ENCODE assay signal across 8 mouse cellular contexts in the genomic region with DNA sequence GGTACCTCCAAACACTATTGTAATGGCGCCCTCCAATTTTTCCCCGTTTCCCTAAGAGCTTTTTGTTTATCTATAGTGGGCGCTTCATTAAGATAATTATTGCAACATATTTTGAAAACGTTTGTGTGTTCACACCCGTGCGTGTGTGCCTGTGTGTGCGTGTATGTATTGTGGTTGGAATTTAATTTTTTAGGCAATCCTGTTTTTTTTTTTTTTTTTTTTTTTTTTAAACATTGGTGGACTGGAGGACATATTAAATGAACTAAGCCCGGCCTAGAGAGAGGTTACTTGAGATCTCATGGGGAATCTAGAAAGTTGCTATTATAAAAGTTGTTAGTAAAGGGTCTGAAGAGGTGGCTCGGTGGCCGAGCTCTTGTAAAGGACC. TPM values are rescaled to one million over a fixed set of nuclear protein-coding genes. Genes with fewer than 3 reads are reported as not detected.
A peak's percentile ranks its signal among the peaks of the same experiment; 100 is the strongest.
DNase-seq lines count a peak whose midpoint lies in the region; ATAC-seq and TF ChIP-seq lines count a peak whose summit lies in the region.

No protein-coding gene starts in this region.

- H3K36me3 ChIP-seq in heart, postnatal 0 days (replicated peaks; ENCODE audit: control insufficient read depth, insufficient read depth, low read length) = peaks cover 29% of the 10 kb centered on the region; the same call in 1 of the 2 replicates
- peaks cover 18% of the 10 kb centered on the region for H3K36me3 ChIP-seq in hindbrain, embryonic 12.5 days
- H3K36me3 ChIP-seq in midbrain, embryonic 12.5 days = peaks cover 33% of the 10 kb centered on the region

- peaks cover 19% of the 10 kb centered on the region for H3K4me1 ChIP-seq in heart, postnatal 0 days (ENCODE audit: control insufficient read depth, insufficient read depth)
- H3K4me1 ChIP-seq in bone marrow macrophage, adult 2 months (ENCODE audit: control insufficient read depth, insufficient read depth, low read length) = 0 out of 2 replicates have a peak, but pooled peaks cover 2% of the 10 kb centered on the region
- H3K4me1 ChIP-seq in hindbrain, embryonic 12.5 days = peaks cover 36% of the 10 kb centered on the region
- H3K4me1 ChIP-seq in midbrain, embryonic 12.5 days = peaks cover 37% of the 10 kb centered on the region

- H3K4me2 ChIP-seq in heart, postnatal 0 days (ENCODE audit: low read depth, low read length) = peak overlapping the region; percentile 80
- peak overlapping the region; percentile 93 for H3K4me2 ChIP-seq in hindbrain, embryonic 12.5 days (replicated peaks)
- peak overlapping the region; percentile 95 for H3K4me2 ChIP-seq in midbrain, embryonic 12.5 days (replicated peaks)

- WGBS in heart, postnatal 0 days = 6% methylated on average over 10 of the region's 10 CpGs
- WGBS in hindbrain, embryonic 12.5 days = 12% methylated on average over 10 of the region's 10 CpGs
- 8% methylated on average over 10 of the region's 10 CpGs for WGBS in midbrain, embryonic 12.5 days

- intact Hi-C loops in heart, postnatal 36 days (cut with DNase I) = loop anchor here (5.0 kb wide), 1 partner anchor 131 kb away; the partner anchor contains the start of gene Rfx7

- H3K9ac ChIP-seq in heart, postnatal 0 days (replicated peaks; ENCODE audit: low read depth, low read length) = peak overlapping the region; percentile 100
- H3K9ac ChIP-seq in hindbrain, embryonic 12.5 days = peak overlapping the region; percentile 100
- peak overlapping the region; percentile 100 for H3K9ac ChIP-seq in midbrain, embryonic 12.5 days (replicated peaks)

- H3K27ac ChIP-seq in heart, postnatal 0 days (ENCODE audit: low read depth) = peak overlapping the region; percentile 100
- H3K27ac ChIP-seq in bone marrow macrophage, adult 2 months (ENCODE audit: insufficient read depth, low read depth, low read length) = no peak overlapping the region
- H3K27ac ChIP-seq in hindbrain, embryonic 12.5 days = peak overlapping the region; percentile 99
- H3K27ac ChIP-seq in midbrain, embryonic 12.5 days (replicated peaks) = peak overlapping the region; percentile 99

- no peak for TF ChIP-seq EP300 in heart, postnatal 0 days (IDR thresholded peaks at IDR 0.05; ENCODE audit: low read depth)

- TF ChIP-seq POLR2A in bone marrow macrophage, adult 2 months (IDR thresholded peaks at IDR 0.05; ENCODE audit: borderline replicate concordance, low read depth, low read length) = no peak

- H3K27me3 ChIP-seq in heart, postnatal 0 days (ENCODE audit: control insufficient read depth, insufficient read depth, low read length) = no peaks in the 10 kb centered on the region
- H3K27me3 ChIP-seq in hindbrain, embryonic 12.5 days = no peaks in the 10 kb centered on the region
- H3K27me3 ChIP-seq in midbrain, embryonic 12.5 days = no peaks in the 10 kb centered on the region

- DNase-seq in heart, postnatal 0 days (ENCODE audit: low spot score) = no peak
- DNase-seq in heart, postnatal 36 days = no peak
- DNase-seq in cerebellum, adult 18-20 months = no peak
- DNase-seq in adrenal gland, postnatal 4 days (ENCODE audit: low spot score in 2 of 2) = no peak
- no peak for DNase-seq in layer of hippocampus, postnatal 25 days (ENCODE audit: extremely low spot score in 1 of 2, low spot score in 1 of 2)

- no peak for ATAC-seq in heart, postnatal 0 days (ENCODE audit: insufficient read depth, low read depth)
- no peak for ATAC-seq in hindbrain, embryonic 12.5 days (ENCODE audit: low FRiP score)
- no peak for ATAC-seq in midbrain, embryonic 12.5 days (ENCODE audit: low FRiP score, low read depth)

- peak overlapping the region; percentile 99 for H3K4me3 ChIP-seq in heart, postnatal 0 days (ENCODE audit: low read depth, low read length)
- peak overlapping the region; percentile 85; the same call in 1 of the 2 replicates for H3K4me3 ChIP-seq in bone marrow macrophage, adult 2 months (ENCODE audit: insufficient read depth, low read length)
- peak overlapping the region; percentile 96 for H3K4me3 ChIP-seq in hindbrain, embryonic 12.5 days
- peak overlapping the region; percentile 97 for H3K4me3 ChIP-seq in midbrain, embryonic 12.5 days

- no peak for TF ChIP-seq CTCF in heart, postnatal 0 days (IDR thresholded peaks at IDR 0.05; ENCODE audit: low read depth)
- no peak for TF ChIP-seq CTCF in bone marrow macrophage, adult 2 months (IDR thresholded peaks at IDR 0.05; ENCODE audit: low read depth, low read length)

- H3K9me3 ChIP-seq in heart, postnatal 0 days (replicated peaks; ENCODE audit: control insufficient read depth, low read length) = no peaks in the 10 kb centered on the region
- no peaks in the 10 kb centered on the region for H3K9me3 ChIP-seq in hindbrain, embryonic 12.5 days (replicated peaks)
- no peaks in the 10 kb centered on the region for H3K9me3 ChIP-seq in midbrain, embryonic 12.5 days

RNA-seq across cellular contexts. Expression of gene Nedd4, which starts 1.4 kb away (rescaled TPM):
- 444 and 493 TPM in 2 replicates for total RNA-seq in heart, postnatal 0 days (2014; rRNA removed; ENCODE audit: low replicate concordance)
- 294 and 303 TPM in 2 replicates for polyA plus RNA-seq in heart, postnatal 0 days (2015; fragmentation: Nextera tagmentation; extraction: Ambion mirVana)
- 100 to 1,000 TPM; 366 to 383 TPM for total RNA-seq in heart, postnatal 36 days (2021)
- 3.7 and 4.2 TPM in 2 replicates for polyA plus RNA-seq in bone marrow macrophage, adult 2 months (2012; ENCODE audit: insufficient read depth, insufficient read length, missing spikeins)
- polyA plus RNA-seq in hindbrain, embryonic 12.5 days (2016; fragmentation: Nextera tagmentation; extraction: Ambion mirVana) = 704 and 727 TPM in 2 replicates
- 737 and 770 TPM in 2 replicates for polyA plus RNA-seq in midbrain, embryonic 12.5 days (2016; fragmentation: Nextera tagmentation; extraction: Ambion mirVana)
- total RNA-seq in adrenal gland, postnatal 4 days (2021) = 100 to 1,000 TPM; 708 to 756 TPM
- 100 to 1,000 TPM; 297 to 304 TPM for total RNA-seq in layer of hippocampus, postnatal 25 days (2021)
